In genomic region chr4:108350819-108351218, GRCm38 (mm10) we compare ENCODE assay signal across 7 mouse cellular contexts. TPM values are rescaled to one million over a fixed set of nuclear protein-coding genes. Genes with fewer than 3 reads are reported as not detected.
DNase-seq lines count a peak whose midpoint lies in the region; ATAC-seq and TF ChIP-seq lines count a peak whose summit lies in the region.

No protein-coding gene starts in this region.

- no peak for TF ChIP-seq CTCF in liver, postnatal 0 days (IDR thresholded peaks at IDR 0.05; ENCODE audit: low read depth)

- H3K4me1 ChIP-seq in embryonic facial prominence, embryonic 11.5 days (ENCODE audit: control insufficient read depth, insufficient read depth, low read length), result peaks cover 16% of the 10 kb centered on the region
- peaks cover 60% of the 10 kb centered on the region for H3K4me1 ChIP-seq in hindbrain, embryonic 10.5 days (replicated peaks)
- peaks cover 46% of the 10 kb centered on the region for H3K4me1 ChIP-seq in liver, postnatal 0 days (ENCODE audit: insufficient read depth)
- H3K4me1 ChIP-seq in neural tube, embryonic 15.5 days, result peaks cover 15% of the 10 kb centered on the region; the same call in 1 of the 2 replicates

- no peaks in the 10 kb centered on the region for H3K9me3 ChIP-seq in embryonic facial prominence, embryonic 11.5 days (replicated peaks; ENCODE audit: control insufficient read depth, low read length)
- H3K9me3 ChIP-seq in hindbrain, embryonic 10.5 days, result no peaks in the 10 kb centered on the region
- no peaks in the 10 kb centered on the region for H3K9me3 ChIP-seq in liver, postnatal 0 days (ENCODE audit: low read length)
- H3K9me3 ChIP-seq in neural tube, embryonic 15.5 days (replicated peaks), result no peaks in the 10 kb centered on the region

- peak; percentile 90 for ATAC-seq in embryonic facial prominence, embryonic 11.5 days (replicated peaks; ENCODE audit: insufficient number of reproducible peaks, low FRiP score, low TSS enrichment, low read depth)
- ATAC-seq in liver, postnatal 0 days, result 0 out of 2 replicates have a peak, but pooled peaks have one; percentile 21
- ATAC-seq in neural tube, embryonic 15.5 days (ENCODE audit: low FRiP score), result peak; percentile 50; the same call in 1 of the 2 replicates

- no peak for TF ChIP-seq EP300 in liver, postnatal 0 days (IDR thresholded peaks at IDR 0.05; ENCODE audit: low read depth)

- H3K27me3 ChIP-seq in embryonic facial prominence, embryonic 11.5 days (ENCODE audit: control insufficient read depth, insufficient read depth, low read length), result no peaks in the 10 kb centered on the region
- no peaks in the 10 kb centered on the region for H3K27me3 ChIP-seq in hindbrain, embryonic 10.5 days (ENCODE audit: insufficient read depth, poor library complexity, severe bottlenecking)
- H3K27me3 ChIP-seq in liver, postnatal 0 days (ENCODE audit: insufficient read depth, low read length), result no peaks in the 10 kb centered on the region
- no peaks in the 10 kb centered on the region for H3K27me3 ChIP-seq in neural tube, embryonic 15.5 days (replicated peaks)

- peak overlapping the region; percentile 57 for H3K27ac ChIP-seq in embryonic facial prominence, embryonic 11.5 days (replicated peaks; ENCODE audit: low read depth, low read length)
- H3K27ac ChIP-seq in hindbrain, embryonic 10.5 days, result peak overlapping the region; percentile 85
- peak overlapping the region; percentile 1 for H3K27ac ChIP-seq in liver, postnatal 0 days (ENCODE audit: low read depth)
- H3K27ac ChIP-seq in neural tube, embryonic 15.5 days (replicated peaks), result no peak overlapping the region; the same call in 1 of the 2 replicates

- 3% methylated on average over 8 of the region's 8 CpGs for WGBS in embryonic facial prominence, embryonic 11.5 days
- 14% methylated on average over 8 of the region's 8 CpGs for whole genome bisulfite sequencing in hindbrain, embryonic 10.5 days
- 33% methylated on average over 8 of the region's 8 CpGs for WGBS in liver, postnatal 0 days (ENCODE audit: insufficient replicate concordance)
- 15% methylated on average over 8 of the region's 8 CpGs for WGBS in neural tube, embryonic 15.5 days

- no peak overlapping the region for H3K4me3 ChIP-seq in embryonic facial prominence, embryonic 11.5 days (ENCODE audit: low read depth, low read length)
- no peak overlapping the region for H3K4me3 ChIP-seq in hindbrain, embryonic 10.5 days
- H3K4me3 ChIP-seq in liver, postnatal 0 days (ENCODE audit: low read depth, low read length), result no peak overlapping the region
- H3K4me3 ChIP-seq in neural tube, embryonic 15.5 days (replicated peaks), result no peak overlapping the region

- H3K9ac ChIP-seq in embryonic facial prominence, embryonic 11.5 days (replicated peaks; ENCODE audit: low read length), result peak overlapping the region; percentile 0; the same call in 1 of the 2 replicates
- H3K9ac ChIP-seq in liver, postnatal 0 days (replicated peaks), result no peak overlapping the region
- no peak overlapping the region for H3K9ac ChIP-seq in neural tube, embryonic 15.5 days (replicated peaks)

- peak; percentile 46 for DNase-seq in ZHBTc4 (ENCODE audit: low read depth, low spot score)
- peak; percentile 89 for DNase-seq in embryonic facial prominence, embryonic 11.5 days (ENCODE audit: low spot score)
- peak; percentile 80 for DNase-seq in hindbrain, embryonic 10.5 days (ENCODE audit: low spot score)
- DNase-seq in liver, postnatal 0 days, result peak; percentile 47
- DNase-seq in thymus, postnatal 10 days (ENCODE audit: low spot score in 2 of 2), result no peak
- no peak for DNase-seq in T-cell, adult 2 months (ENCODE audit: low spot score)

- H3K4me2 ChIP-seq in embryonic facial prominence, embryonic 11.5 days (ENCODE audit: low read depth, low read length), result no peak overlapping the region
- H3K4me2 ChIP-seq in liver, postnatal 0 days (ENCODE audit: low read depth, low read length), result no peak overlapping the region
- no peak overlapping the region for H3K4me2 ChIP-seq in neural tube, embryonic 15.5 days

- no peaks in the 10 kb centered on the region for H3K36me3 ChIP-seq in embryonic facial prominence, embryonic 11.5 days (replicated peaks; ENCODE audit: control insufficient read depth, insufficient read depth, low read depth, low read length)
- H3K36me3 ChIP-seq in hindbrain, embryonic 10.5 days, result no peaks in the 10 kb centered on the region
- no peaks in the 10 kb centered on the region for H3K36me3 ChIP-seq in liver, postnatal 0 days (replicated peaks; ENCODE audit: insufficient read depth, low read length)
- no peaks in the 10 kb centered on the region for H3K36me3 ChIP-seq in neural tube, embryonic 15.5 days

RNA-seq across cellular contexts. Expression of gene Coa7, which starts 22.9 kb away (rescaled TPM):
- 53.7 and 57.0 TPM in 2 replicates for polyA plus RNA-seq in embryonic facial prominence, embryonic 11.5 days (2014; fragmentation: Nextera tagmentation; extraction: Ambion mirVana)
- polyA plus RNA-seq in hindbrain, embryonic 10.5 days (2016; fragmentation: Nextera tagmentation; extraction: Ambion mirVana), result 65.2 and 68.6 TPM in 2 replicates
- 62.2 and 64.9 TPM in 2 replicates for polyA plus RNA-seq in liver, postnatal 0 days (2015; fragmentation: Nextera tagmentation; extraction: Ambion mirVana)
- 42.6 and 46.8 TPM in 2 replicates for polyA plus RNA-seq in neural tube, embryonic 15.5 days (2015; fragmentation: Nextera tagmentation; extraction: Ambion mirVana)

RNA-seq across cellular contexts. Expression of gene Shisal2a, which starts 32.3 kb away (rescaled TPM):
- 8.5 and 10.2 TPM in 2 replicates for polyA plus RNA-seq in embryonic facial prominence, embryonic 11.5 days (2014; fragmentation: Nextera tagmentation; extraction: Ambion mirVana)
- 1.1 and 2.4 TPM in 2 replicates for polyA plus RNA-seq in hindbrain, embryonic 10.5 days (2016; fragmentation: Nextera tagmentation; extraction: Ambion mirVana)
- polyA plus RNA-seq in liver, postnatal 0 days (2015; fragmentation: Nextera tagmentation; extraction: Ambion mirVana), result 0.26 and 0.52 TPM in 2 replicates
- polyA plus RNA-seq in neural tube, embryonic 15.5 days (2015; fragmentation: Nextera tagmentation; extraction: Ambion mirVana), result 4.0 and 6.3 TPM in 2 replicates

RNA-seq across cellular contexts. Expression of gene Zyg11b, which starts 49.9 kb away (rescaled TPM):
- polyA plus RNA-seq in embryonic facial prominence, embryonic 11.5 days (2014; fragmentation: Nextera tagmentation; extraction: Ambion mirVana), result 14.0 TPM in 2 replicates
- polyA plus RNA-seq in hindbrain, embryonic 10.5 days (2016; fragmentation: Nextera tagmentation; extraction: Ambion mirVana), result 13.0 and 17.0 TPM in 2 replicates
- polyA plus RNA-seq in liver, postnatal 0 days (2015; fragmentation: Nextera tagmentation; extraction: Ambion mirVana), result 2.5 and 2.6 TPM in 2 replicates
- polyA plus RNA-seq in neural tube, embryonic 15.5 days (2015; fragmentation: Nextera tagmentation; extraction: Ambion mirVana), result 23.3 and 28.8 TPM in 2 replicates

RNA-seq across cellular contexts. Expression of gene Gpx7, which starts 55.9 kb away (rescaled TPM):
- polyA plus RNA-seq in embryonic facial prominence, embryonic 11.5 days (2014; fragmentation: Nextera tagmentation; extraction: Ambion mirVana), result 44.9 and 46.4 TPM in 2 replicates
- 45.9 and 56.0 TPM in 2 replicates for polyA plus RNA-seq in hindbrain, embryonic 10.5 days (2016; fragmentation: Nextera tagmentation; extraction: Ambion mirVana)
- 14.5 and 15.6 TPM in 2 replicates for polyA plus RNA-seq in liver, postnatal 0 days (2015; fragmentation: Nextera tagmentation; extraction: Ambion mirVana)
- polyA plus RNA-seq in neural tube, embryonic 15.5 days (2015; fragmentation: Nextera tagmentation; extraction: Ambion mirVana), result 36.9 and 37.9 TPM in 2 replicates

Comparison
In these comparisons a context has a peak if more than half of its experiments do, and no peak if none do; other contexts are left out.
1. DNase-seq: peak in ZHBTc4 (single experiment), embryonic facial prominence, embryonic 11.5 days (single experiment), hindbrain, embryonic 10.5 days (single experiment) and liver, postnatal 0 days (single experiment); none in thymus, postnatal 10 days (0 of 2) and T-cell, adult 2 months (single experiment).
2. ATAC-seq: peak in every context shown above with its lines; median percentile 90 in embryonic facial prominence, embryonic 11.5 days; 50 in neural tube, embryonic 15.5 days; 21 in liver, postnatal 0 days.